Mouse (Mus musculus) hindbrain, postnatal 0 days (tissue): ENCODE data around the gene Slc28a1. TPM values are rescaled to one million over a fixed set of nuclear protein-coding genes. Genes with fewer than 3 reads are reported as not detected.

Source experiments
- ATAC-seq: fragments of 200-750 bp; cut with Nextera tagmentation; 2 replicates; pipeline ENCODE4 v1.8.0; 2017; ENCODE audit warnings: mild to moderate bottlenecking, moderate TSS enrichment, moderate library complexity
- DNase-seq: peaks from one replicate; pipeline ENCODE4 v3.0.0-alpha.2; 2015; ENCODE audit warnings: low spot score
- H3K27ac ChIP-seq: fragments of 300-500 bp; sonication (generic); 2 replicates; pipeline ENCODE4 v1.5.1; 2014; ENCODE audit warnings: mild to moderate bottlenecking
- H3K27me3 ChIP-seq: fragments of 300-500 bp; sonication (generic); 2 replicates; pipeline ENCODE4 v1.6.1; 2014; ENCODE audit warnings: low read length, mixed read lengths; ENCODE audit not compliant: insufficient read depth
- H3K36me3 ChIP-seq: fragments of 300-500 bp; sonication (generic); 2 replicates; pipeline ENCODE4 v1.6.1; 2014; ENCODE audit warnings: low read length, mixed read lengths; ENCODE audit not compliant: insufficient read depth
- H3K4me1 ChIP-seq: fragments of 300-500 bp; sonication (generic); 2 replicates; pipeline ENCODE4 v1.6.1; 2014; ENCODE audit warnings: antibody characterized with exemption, low read length, mixed read lengths; ENCODE audit not compliant: insufficient read depth
- H3K4me2 ChIP-seq: fragments of 300-500 bp; sonication (generic); 2 replicates; pipeline ENCODE4 v1.6.1; 2014; ENCODE audit warnings: low read depth, mild to moderate bottlenecking, low read length, moderate library complexity, mixed read lengths
- H3K4me3 ChIP-seq: fragments of 300-500 bp; sonication (generic); 2 replicates; pipeline ENCODE4 v1.5.1; 2014; ENCODE audit warnings: low read length
- H3K9ac ChIP-seq: fragments of 300-500 bp; sonication (generic); replicated peaks from 2 replicates; pipeline ENCODE4 v1.6.1; 2014; ENCODE audit warnings: mild to moderate bottlenecking, low read length, moderate library complexity, mixed read lengths
- H3K9me3 ChIP-seq: fragments of 300-500 bp; sonication (generic); 2 replicates; pipeline ENCODE4 v1.6.1; 2016; ENCODE audit warnings: low read length, mixed read lengths
- CTCF ChIP-seq: IDR thresholded peaks from 2 replicates; pipeline ENCODE4 v1.5.1; 2016; ENCODE audit warnings: antibody characterized with exemption, control low read depth, low read depth
- WGBS: fragments of 180-500 bp; shearing (Covaris S2); extraction: QIAGEN DNeasy Blood & Tissue Kit; methylation state at CpG from one replicate; pipeline ENCODE4 v1.1.7; 2014; 5-methylcytosine and 5-hydroxymethylcytosine counted together
- polyA plus RNA-seq: library from polyadenylated mRNA; unstranded; fragments of >200 nt; fragmentation: Nextera tagmentation; extraction: Ambion mirVana; gene quantifications from 2 replicates; pipeline ENCODE4 v1.2.1, GENCODE M21; 2015
- total RNA-seq: library from RNA; depleted of rRNA; stranded (reverse); fragments of >200 nt; gene quantifications from 2 replicates; pipeline ENCODE4 v1.2.3, GENCODE M21; 2014

Slc28a1 gene
- total and polyA plus RNA-seq, 2 experiments from 2014 or later, result 0.10 to 0.47 TPM

DNA sequence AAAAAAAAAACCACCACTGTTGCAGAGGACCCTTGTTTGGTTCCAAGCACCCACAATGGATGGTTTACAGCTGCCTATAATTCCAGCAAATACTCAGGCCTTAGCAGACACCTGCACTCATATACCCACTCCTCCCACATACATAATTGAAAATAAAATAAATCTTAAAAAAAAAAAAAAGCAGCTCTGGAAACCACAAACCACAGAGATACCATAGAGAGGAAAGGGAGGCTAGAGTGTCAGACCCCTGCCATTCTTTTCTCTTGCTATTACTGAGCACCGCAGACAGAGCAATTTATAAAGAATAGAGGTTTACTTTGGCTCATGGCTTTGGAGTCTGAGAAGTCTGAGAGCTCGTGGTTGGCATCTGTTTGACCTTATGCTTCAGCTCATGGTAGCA, 8.2 kb downstream of the Slc28a1 start:
- H3K36me3 ChIP-seq, result no peaks in the 10 kb centered on the region
- H3K27me3 ChIP-seq, result no peaks in the 10 kb centered on the region
- no peak overlapping the region for H3K9ac ChIP-seq
- H3K4me1 ChIP-seq, result 0 out of 2 replicates have a peak, but pooled peaks cover 4% of the 10 kb centered on the region
- no peak overlapping the region for H3K4me2 ChIP-seq
- no peak overlapping the region for H3K27ac ChIP-seq
- H3K4me3 ChIP-seq, result no peak overlapping the region
- 56% methylated on average over 2 of the region's 2 CpGs for WGBS
- no peak for TF ChIP-seq CTCF
- no peak for ATAC-seq
- DNase-seq, result no peak
- H3K9me3 ChIP-seq, result no peaks in the 10 kb centered on the region

DNA sequence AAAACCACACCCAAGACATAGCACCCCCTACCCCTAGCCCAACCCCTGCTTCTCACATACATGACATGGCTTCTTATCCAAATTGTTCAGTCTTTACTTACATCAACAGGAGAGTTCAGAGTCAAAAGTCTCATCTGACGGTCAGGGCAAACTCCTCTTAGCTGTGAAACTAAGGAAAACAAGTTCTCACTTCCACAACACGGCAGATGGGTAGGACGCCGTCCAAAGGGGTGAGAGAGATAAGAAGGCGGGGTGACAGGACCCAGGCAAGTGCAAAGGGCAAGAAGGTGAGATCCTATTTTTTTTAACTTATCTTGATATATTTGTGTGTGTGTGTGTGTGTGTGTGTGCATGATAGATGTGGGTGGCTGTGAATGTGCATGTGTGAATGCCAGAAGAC, 9.0 kb downstream of the Slc28a1 start:
- Histone ChIP-seq H3K4me3 (no peak overlapping the region), H3K4me1 (0 out of 2 replicates have a peak, but pooled peaks cover 4% of the 10 kb centered on the region), H3K36me3 (no peaks in the 10 kb centered on the region), H3K27ac (no peak overlapping the region), H3K9me3 (no peaks in the 10 kb centered on the region), H3K27me3 (no peaks in the 10 kb centered on the region), H3K9ac (no peak overlapping the region), H3K4me2 (no peak overlapping the region)
- WGBS, result 91% methylated on average over 5 of the region's 5 CpGs
- DNase-seq, result no peak
- no peak for TF ChIP-seq CTCF
- ATAC-seq, result no peak

DNA sequence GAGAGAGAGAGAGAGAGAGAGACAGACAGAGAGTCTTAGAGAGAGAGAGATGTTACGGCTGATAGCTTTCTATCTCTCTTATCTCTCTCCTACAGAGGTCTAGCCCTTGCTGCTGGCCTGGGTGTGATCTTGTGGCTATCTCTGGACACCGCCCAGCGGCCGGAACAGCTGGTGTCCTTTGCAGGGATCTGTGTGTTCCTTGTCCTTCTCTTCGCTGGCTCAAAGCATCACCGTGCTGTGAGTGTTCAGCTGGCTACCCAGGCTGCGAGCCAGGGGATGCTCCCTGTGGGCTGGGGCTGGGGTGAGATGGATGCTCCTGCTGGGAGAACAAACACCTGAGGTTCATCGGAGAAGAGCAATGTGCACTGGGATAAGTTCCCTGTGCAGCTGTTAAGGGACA, 10.2 kb downstream of the Slc28a1 start:
- Histone ChIP-seq H3K36me3 (no peaks in the 10 kb centered on the region), H3K9ac (no peak overlapping the region), H3K27me3 (no peaks in the 10 kb centered on the region), H3K9me3 (no peaks in the 10 kb centered on the region), H3K4me3 (no peak overlapping the region), H3K4me2 (no peak overlapping the region), H3K4me1 (0 out of 2 replicates have a peak, but pooled peaks cover 4% of the 10 kb centered on the region), H3K27ac (no peak overlapping the region)
- DNase-seq (no peak), ATAC-seq (no peak)
- 64% methylated on average over 8 of the region's 8 CpGs for WGBS
- TF ChIP-seq CTCF, result no peak

DNA sequence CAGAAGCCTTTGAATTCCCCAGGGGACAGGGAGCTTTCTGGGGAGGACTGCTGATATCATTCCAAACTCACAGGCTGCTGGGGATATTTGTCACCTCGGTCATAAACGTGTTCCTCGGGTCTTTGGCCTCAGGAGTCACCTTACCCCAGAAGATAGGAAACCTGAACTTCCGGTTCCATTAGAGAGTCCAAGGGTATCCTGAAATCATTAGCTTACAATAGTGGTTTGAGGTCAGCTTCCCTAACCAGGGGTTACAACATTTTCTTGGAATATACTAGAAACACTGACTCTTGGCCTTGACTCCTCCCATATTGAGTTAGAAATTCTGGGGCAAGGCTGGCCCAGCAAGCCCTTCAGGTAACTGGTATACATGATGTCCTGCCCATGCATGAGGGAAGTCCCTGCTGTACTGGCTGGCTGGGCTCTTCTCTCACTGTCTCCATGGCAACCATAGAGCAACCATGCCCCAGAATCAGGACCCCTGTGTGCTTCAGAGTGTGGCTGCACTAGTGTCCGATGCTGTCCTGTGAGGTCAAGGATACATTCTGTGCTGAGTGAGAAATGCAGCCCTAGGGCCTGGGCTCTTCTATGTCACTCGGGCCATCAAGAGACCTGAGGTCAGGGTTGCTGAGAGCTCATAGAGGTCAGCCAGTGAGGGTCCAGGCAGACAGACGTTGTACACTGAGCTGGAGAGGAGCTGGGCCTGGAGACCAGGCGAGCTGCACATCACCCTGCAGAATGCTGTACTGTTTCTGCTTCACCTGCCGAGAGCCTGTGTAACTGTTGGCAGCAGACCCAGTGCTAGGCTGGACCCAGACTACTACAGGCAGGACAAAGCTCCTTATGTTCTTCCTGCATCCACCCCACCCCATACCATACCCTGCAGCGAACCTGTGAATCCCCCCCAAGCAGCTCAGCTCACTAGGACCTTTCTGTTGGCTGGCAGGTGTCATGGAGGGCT, 10.9 kb downstream of the Slc28a1 start:
- TF ChIP-seq CTCF, result no peak
- peak overlapping the region; percentile 27; the same call in 1 of the 2 replicates for H3K27ac ChIP-seq

DNA sequence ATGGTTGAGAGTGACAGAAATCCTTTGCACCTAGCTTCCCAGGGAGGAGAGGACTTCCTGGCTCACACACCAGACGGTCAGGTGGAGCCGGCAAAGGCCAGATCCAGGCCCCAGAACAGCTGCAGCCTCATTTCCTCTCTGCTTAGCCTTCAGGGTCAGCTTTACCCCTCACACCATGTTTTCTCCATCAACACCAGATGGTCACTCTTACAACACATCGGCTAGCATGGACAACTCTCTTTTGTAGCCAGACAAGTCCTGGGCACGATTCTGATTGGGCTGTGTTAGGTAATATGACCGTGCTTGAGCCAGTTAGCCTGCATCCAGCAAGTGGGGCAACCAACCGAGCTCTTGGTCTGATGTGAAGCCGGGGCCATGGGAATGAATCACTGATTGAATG, 17.3 kb downstream of the Slc28a1 start:
- WGBS, result 75% methylated on average over 7 of the region's 7 CpGs
- no peak overlapping the region for H3K27ac ChIP-seq
- 0 out of 2 replicates have a peak, but pooled peaks cover 8% of the 10 kb centered on the region for H3K4me1 ChIP-seq
- no peak for TF ChIP-seq CTCF
- ATAC-seq, result no peak
- no peak overlapping the region for H3K4me2 ChIP-seq
- no peaks in the 10 kb centered on the region for H3K9me3 ChIP-seq
- H3K27me3 ChIP-seq, result no peaks in the 10 kb centered on the region
- H3K36me3 ChIP-seq, result no peaks in the 10 kb centered on the region
- H3K4me3 ChIP-seq, result no peak overlapping the region
- no peak for DNase-seq
- no peak overlapping the region for H3K9ac ChIP-seq

More for the DNA sequence above, 10.9 kb downstream of the Slc28a1 start:
- H3K36me3 ChIP-seq, result no peaks in the 10 kb centered on the region
- DNase-seq (peak; percentile 56), ATAC-seq (peak; percentile 82)
- no peak overlapping the region for H3K9ac ChIP-seq
- H3K9me3 ChIP-seq, result no peaks in the 10 kb centered on the region
- H3K27me3 ChIP-seq, result no peaks in the 10 kb centered on the region
- H3K4me1 ChIP-seq, result 0 out of 2 replicates have a peak, but pooled peaks cover 4% of the 10 kb centered on the region
- H3K4me3 ChIP-seq, result no peak overlapping the region
- no peak overlapping the region for H3K4me2 ChIP-seq
- 50% methylated on average over 10 of the region's 10 CpGs for WGBS

DNA sequence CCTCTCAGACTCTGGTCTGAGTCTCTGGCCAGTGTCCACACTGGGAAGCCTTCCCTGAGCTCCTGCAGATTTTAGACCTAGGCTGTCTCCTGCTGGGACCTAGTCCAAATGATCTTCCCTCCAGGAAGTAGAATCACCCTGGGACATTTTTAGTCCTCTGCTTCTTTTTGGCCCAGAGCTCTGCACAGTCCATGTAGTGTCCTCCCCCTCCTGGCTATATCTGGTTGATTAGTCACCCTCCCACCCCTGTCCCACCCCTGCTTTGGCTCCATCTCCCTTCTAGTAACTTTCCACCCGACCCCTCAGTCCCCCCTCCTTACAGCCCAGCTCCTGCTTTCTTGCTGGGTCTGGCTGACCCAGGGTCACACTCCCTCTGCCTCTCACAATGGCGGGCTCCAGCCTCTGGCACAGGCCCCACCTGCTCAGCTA, 18.3 kb downstream of the Slc28a1 start:
- Histone ChIP-seq H3K4me3 (no peak overlapping the region), H3K9me3 (no peaks in the 10 kb centered on the region), H3K9ac (no peak overlapping the region), H3K27ac (no peak overlapping the region), H3K36me3 (no peaks in the 10 kb centered on the region), H3K27me3 (no peaks in the 10 kb centered on the region), H3K4me1 (0 out of 2 replicates have a peak, but pooled peaks cover 8% of the 10 kb centered on the region), H3K4me2 (no peak overlapping the region)
- ATAC-seq, result peak; percentile 18; the same call in 1 of the 2 replicates
- peak; percentile 33 for DNase-seq
- no peak for TF ChIP-seq CTCF
- WGBS, result 17% methylated on average over 2 of the region's 2 CpGs
